Mouse (Mus musculus): ENCODE results near the gene Acot13. TPM values are rescaled to one million over a fixed set of nuclear protein-coding genes. Genes with fewer than 3 reads are reported as not detected.
"Not testable (repeated sequence)": the region's sequence is repeated elsewhere in the genome, so short reads cannot be mapped to it uniquely, and the experiment has no call there.

Acot13 gene
- polyA plus RNA-seq, 1 experiment from 2014 or later, result 75.0 TPM

DNA sequence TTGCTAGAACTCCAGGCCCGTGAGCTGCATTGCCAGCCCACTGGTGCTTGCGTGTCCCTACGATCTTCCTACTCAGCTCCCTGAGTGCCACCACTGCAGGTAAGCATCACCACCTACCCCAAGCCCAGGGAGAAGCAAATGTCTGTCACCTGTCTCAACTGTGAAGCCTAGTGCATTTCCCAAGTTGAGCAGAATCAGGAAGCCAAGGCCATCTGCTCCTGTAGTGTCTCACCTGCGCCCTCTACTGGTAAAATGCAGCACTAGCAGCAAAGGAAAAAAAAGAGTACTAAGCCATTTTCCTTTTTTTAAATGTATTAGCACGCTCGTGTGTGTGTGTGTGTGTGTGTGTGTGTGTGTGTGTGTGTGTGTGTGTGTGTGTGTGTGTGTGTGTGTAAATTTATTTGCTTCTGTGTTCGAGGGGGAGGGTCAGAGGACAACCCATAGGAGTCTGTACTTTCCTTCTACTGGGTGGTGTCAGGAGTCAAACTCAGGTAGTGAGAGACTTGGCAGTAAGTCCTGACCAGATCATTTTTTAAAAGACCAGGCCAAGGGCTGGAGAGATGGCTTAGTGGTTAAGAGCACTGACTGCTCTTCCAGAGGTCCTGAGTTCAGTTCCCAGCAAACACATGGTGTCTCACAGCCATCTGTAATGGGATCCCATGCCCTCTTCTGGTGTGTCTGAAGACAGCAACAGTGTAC is 55.0 kb downstream of the Acot13 start:
- no peak overlapping the region for H3K9ac ChIP-seq
- no peak for ATAC-seq (ENCODE audit: insufficient number of reproducible peaks, low FRiP score, low TSS enrichment, low read depth)

DNA sequence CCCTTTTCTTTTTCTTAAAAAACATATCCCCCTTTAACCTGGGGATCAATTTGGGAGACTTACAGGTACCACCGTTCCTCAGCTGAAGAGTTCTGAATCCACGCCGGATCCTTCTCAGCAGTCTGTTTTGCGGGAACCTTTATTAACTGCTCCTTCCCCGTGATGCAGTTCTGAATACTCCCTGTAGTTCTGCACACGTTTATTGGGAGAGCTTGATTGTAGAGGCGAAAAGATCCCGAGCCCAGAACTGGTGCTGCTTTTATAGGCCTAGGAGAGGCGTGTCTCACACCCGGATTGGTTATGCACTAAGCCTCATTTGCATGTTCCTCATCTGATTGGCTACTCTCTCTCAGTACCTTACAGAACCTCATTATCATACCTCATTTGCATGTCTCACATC is 59.9 kb downstream of the Acot13 start:
- not testable (repeated sequence) for H3K4me2 ChIP-seq (replicated peaks); H3K36me3 ChIP-seq; H3K4me3 ChIP-seq (replicated peaks); H3K27me3 ChIP-seq; ATAC-seq (ENCODE audit: insufficient number of reproducible peaks, low FRiP score, low TSS enrichment, low read depth); H3K9ac ChIP-seq; H3K4me1 ChIP-seq; H3K27ac ChIP-seq (replicated peaks); H3K9me3 ChIP-seq (replicated peaks)
- 88% methylated on average over 9 of the region's 10 CpGs for WGBS

More for the DNA sequence above, 55.0 kb downstream of the Acot13 start:
- Histone ChIP-seq H3K4me3 (replicated peaks) (no peak overlapping the region), H3K27ac (replicated peaks) (no peak overlapping the region), H3K27me3 (no peaks in the 10 kb centered on the region), H3K36me3 (no peaks in the 10 kb centered on the region), H3K4me2 (replicated peaks) (no peak overlapping the region), H3K4me1 (no peaks in the 10 kb centered on the region), H3K9me3 (replicated peaks) (no peaks in the 10 kb centered on the region)
- 54% methylated on average over 7 of the region's 7 CpGs for WGBS

Other genes with a start within 250 kb of the Acot13 start
- gene Ripor2, start 249.4 kb downstream of the Acot13 start, polyA plus RNA-seq (2015; fragmentation: Nextera tagmentation; extraction: Ambion mirVana), result 6.3 and 6.4 TPM in 2 replicates
- not detected in 2 replicates for gene Armh2, start 90.3 kb downstream of the Acot13 start, polyA plus RNA-seq (2015; fragmentation: Nextera tagmentation; extraction: Ambion mirVana)
- gene Gmnn, start 69.6 kb downstream of the Acot13 start, polyA plus RNA-seq (2015; fragmentation: Nextera tagmentation; extraction: Ambion mirVana), result 69.0 and 72.2 TPM in 2 replicates
- gene BC005537, start 29.9 kb downstream of the Acot13 start, polyA plus RNA-seq (2015; fragmentation: Nextera tagmentation; extraction: Ambion mirVana), result 14.4 and 16.0 TPM in 2 replicates
- gene Tdp2, start 139 bp upstream of the Acot13 start, polyA plus RNA-seq (2015; fragmentation: Nextera tagmentation; extraction: Ambion mirVana), result 48.0 and 49.4 TPM in 2 replicates
- gene D130043K22Rik, start 13.6 kb upstream of the Acot13 start, polyA plus RNA-seq (2015; fragmentation: Nextera tagmentation; extraction: Ambion mirVana), result 0.88 and 1.3 TPM in 2 replicates
- 5.7 and 5.9 TPM in 2 replicates for gene Aldh5a1, start 106.1 kb upstream of the Acot13 start, polyA plus RNA-seq (2015; fragmentation: Nextera tagmentation; extraction: Ambion mirVana)
- 3.7 and 4.4 TPM in 2 replicates for gene Gpld1, start 111.6 kb upstream of the Acot13 start, polyA plus RNA-seq (2015; fragmentation: Nextera tagmentation; extraction: Ambion mirVana)
- 11.5 and 13.8 TPM in 2 replicates for gene Mrs2, start 188.8 kb upstream of the Acot13 start, polyA plus RNA-seq (2015; fragmentation: Nextera tagmentation; extraction: Ambion mirVana)
- gene Dcdc2a, start 224.5 kb upstream of the Acot13 start, polyA plus RNA-seq (2015; fragmentation: Nextera tagmentation; extraction: Ambion mirVana), result 3.0 and 4.5 TPM in 2 replicates

All from embryonic facial prominence, embryonic 15.5 days (tissue).